Mouse (Mus musculus): ENCODE measurements around the gene Bcl2a1b. TPM values are rescaled to one million over a fixed set of nuclear protein-coding genes. Genes with fewer than 3 reads are reported as not detected.
A peak's percentile ranks its signal among the peaks of the same experiment; 100 is the strongest.
"Not testable (repeated sequence)": the region's sequence is repeated elsewhere in the genome, so short reads cannot be mapped to it uniquely, and the experiment has no call there.

Gene Bcl2a1b
- polyA plus RNA-seq, 1 experiment from 2014 or later = 2.5 TPM

DNA sequence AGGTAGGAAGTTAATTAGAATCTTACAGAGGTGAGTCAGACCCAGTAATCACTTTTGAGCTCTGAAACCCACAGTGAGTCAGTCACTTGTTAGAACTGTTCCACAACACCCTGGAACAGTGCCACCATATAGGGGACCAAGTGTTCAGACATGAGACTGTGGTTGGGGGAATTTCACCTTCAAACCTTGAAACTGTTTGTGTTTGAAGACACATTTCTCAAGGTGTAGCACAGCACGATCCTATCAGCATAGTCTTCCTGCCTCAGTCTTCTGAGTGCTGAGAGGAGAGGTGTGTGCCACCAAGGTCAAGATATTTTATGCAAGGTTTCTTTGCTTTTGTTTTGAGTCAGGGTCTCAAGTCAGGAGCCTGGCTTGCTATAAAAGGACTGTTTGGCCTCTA is 9.9 kb downstream of the Bcl2a1b start:
- 90% methylated on average over 1 of the region's 1 CpGs for WGBS
- H3K9me3 ChIP-seq (ENCODE audit: control insufficient read depth, low read length); H3K27me3 ChIP-seq (replicated peaks; ENCODE audit: control insufficient read depth, insufficient read depth, low read length); H3K4me3 ChIP-seq (ENCODE audit: low read depth, low read length); H3K4me2 ChIP-seq (ENCODE audit: low read depth, low read length); ATAC-seq (ENCODE audit: low read depth); H3K9ac ChIP-seq (ENCODE audit: low read depth, low read length); H3K27ac ChIP-seq (replicated peaks; ENCODE audit: low read depth, low read length); H3K36me3 ChIP-seq (ENCODE audit: control insufficient read depth, insufficient read depth, low read length); DNase-seq (ENCODE audit: low spot score); H3K4me1 ChIP-seq (ENCODE audit: control insufficient read depth, insufficient read depth, low read length): not testable (repeated sequence)

DNA sequence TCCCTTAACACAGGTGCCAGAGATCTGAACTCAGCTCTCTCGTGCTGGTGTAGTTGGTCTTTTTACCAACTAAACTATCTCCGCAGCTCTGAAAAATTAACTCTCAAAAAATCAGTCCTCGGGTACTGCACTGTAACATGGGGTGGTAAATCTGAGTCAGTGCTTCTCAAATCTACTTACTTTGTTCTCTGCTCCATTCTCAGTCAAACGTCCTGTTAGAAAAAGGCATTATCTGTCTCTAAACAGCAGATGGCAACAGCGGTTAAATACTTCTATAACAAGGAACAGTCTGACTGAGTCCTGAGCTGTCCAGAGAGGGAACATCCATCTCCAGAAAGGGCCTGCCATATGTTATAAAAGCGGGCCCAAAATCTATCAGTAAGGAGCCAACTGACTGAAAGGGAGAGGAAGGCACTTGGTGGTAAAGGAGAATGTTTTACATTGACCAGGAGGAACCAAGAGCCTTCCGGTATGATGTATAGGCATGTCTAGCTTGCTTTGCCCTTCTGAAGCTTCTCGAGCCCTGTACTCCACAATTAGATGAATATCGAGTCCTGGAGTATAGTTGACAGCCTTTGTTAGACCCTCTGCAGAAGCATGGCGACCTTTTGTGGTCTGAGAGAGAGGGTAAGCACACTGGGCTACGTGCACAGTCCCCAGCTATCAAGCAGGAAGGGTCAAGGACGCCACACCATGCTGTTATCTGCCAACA is 11.5 kb downstream of the Bcl2a1b start, which contains the start of gene Mthfs:
Gene Mthfs, plus strand, starts transcription at position 324 of the 712 bp plus-strand sequence.
- H3K36me3 ChIP-seq (ENCODE audit: control insufficient read depth, insufficient read depth, low read length); H3K27me3 ChIP-seq (replicated peaks; ENCODE audit: control insufficient read depth, insufficient read depth, low read length); H3K4me1 ChIP-seq (ENCODE audit: control insufficient read depth, insufficient read depth, low read length); H3K9me3 ChIP-seq (ENCODE audit: control insufficient read depth, low read length): not testable (repeated sequence)
- 26% methylated on average over 9 of the region's 12 CpGs for WGBS
- ATAC-seq (ENCODE audit: low read depth) (peak; percentile 78), DNase-seq (ENCODE audit: low spot score) (peak; percentile 20)
- Histone ChIP-seq H3K4me2 (ENCODE audit: low read depth, low read length) (peak within 1 kb of the TSS; percentile 48), H3K9ac (ENCODE audit: low read depth, low read length) (peak within 1 kb of the TSS; percentile 54), H3K27ac (replicated peaks; ENCODE audit: low read depth, low read length) (peak within 1 kb of the TSS; percentile 71; the same call in 1 of the 2 replicates), H3K4me3 (ENCODE audit: low read depth, low read length) (peak within 1 kb of the TSS; percentile 36)

DNA sequence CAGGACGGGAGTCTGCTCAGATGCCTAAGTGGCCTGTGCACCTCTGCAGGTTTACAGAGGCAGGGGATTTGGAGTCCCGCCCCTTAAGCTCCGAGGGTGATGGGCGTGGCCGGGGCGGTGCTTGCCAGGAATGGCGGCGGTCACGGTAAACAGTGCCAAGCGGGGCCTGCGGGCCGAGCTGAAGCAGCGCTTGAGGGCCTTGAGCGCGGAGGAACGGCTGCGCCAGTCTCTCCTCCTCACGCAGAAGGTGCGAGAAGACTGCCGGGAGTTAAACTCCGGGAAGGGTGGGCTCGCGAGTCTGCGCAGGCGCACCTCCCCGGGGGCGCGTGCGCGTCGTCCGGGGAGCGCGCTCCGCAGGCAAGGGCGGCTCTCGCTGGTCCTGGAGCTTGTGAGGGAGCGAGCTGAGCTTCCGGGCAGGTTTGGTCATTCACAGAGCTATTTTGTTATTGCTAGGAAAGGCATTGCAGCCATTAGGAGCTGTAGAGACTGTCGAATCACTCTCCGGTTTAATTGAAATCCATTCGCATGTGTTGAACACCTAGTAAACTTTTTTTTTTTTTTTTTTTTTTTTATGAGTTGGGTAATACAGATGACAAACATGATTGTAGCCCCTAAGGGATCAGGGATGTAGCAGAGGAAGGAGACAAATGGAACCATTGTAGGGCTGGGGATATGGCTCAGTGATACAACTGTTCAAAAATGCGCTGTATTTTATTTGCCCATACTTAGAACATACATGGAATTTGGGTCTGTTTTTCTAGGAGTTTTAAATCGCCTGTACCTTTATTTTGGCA is 12.3 kb downstream of the Bcl2a1b start:
- 7% methylated on average over 5 of the region's 44 CpGs for WGBS
- H3K9me3 ChIP-seq (ENCODE audit: control insufficient read depth, low read length); H3K27me3 ChIP-seq (replicated peaks; ENCODE audit: control insufficient read depth, insufficient read depth, low read length); H3K4me1 ChIP-seq (ENCODE audit: control insufficient read depth, insufficient read depth, low read length); H3K36me3 ChIP-seq (ENCODE audit: control insufficient read depth, insufficient read depth, low read length); DNase-seq (ENCODE audit: low spot score): not testable (repeated sequence)
- Histone ChIP-seq H3K9ac (ENCODE audit: low read depth, low read length) (peak overlapping the region; percentile 54), H3K4me2 (ENCODE audit: low read depth, low read length) (peak overlapping the region; percentile 46), H3K4me3 (ENCODE audit: low read depth, low read length) (peak overlapping the region; percentile 36), H3K27ac (replicated peaks; ENCODE audit: low read depth, low read length) (peak overlapping the region; percentile 71; the same call in 1 of the 2 replicates)
- ATAC-seq (ENCODE audit: low read depth) = peak; percentile 95

DNA sequence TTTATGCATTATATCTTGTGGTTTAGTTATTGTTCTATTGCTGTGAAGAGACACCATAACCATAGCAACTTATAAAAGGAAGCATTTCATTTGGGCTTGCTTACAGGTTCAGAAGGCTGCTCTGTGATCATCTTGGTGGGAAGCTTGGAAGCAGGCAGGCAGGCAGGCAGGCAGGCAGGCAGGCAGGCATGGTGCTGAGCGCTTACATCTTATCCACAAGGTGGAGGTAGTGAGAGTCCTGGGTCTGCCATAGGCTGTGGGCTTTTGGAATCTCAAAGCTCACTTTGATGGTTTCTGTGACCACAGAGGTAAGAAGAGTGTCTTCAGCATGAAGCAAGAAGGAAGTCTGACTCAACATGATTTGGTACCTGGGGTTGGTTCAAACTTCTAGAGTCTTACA is 13.4 kb downstream of the Bcl2a1b start:
- 53% methylated on average over 1 of the region's 1 CpGs for WGBS
- not testable (repeated sequence) for ATAC-seq (ENCODE audit: low read depth); H3K27ac ChIP-seq (replicated peaks; ENCODE audit: low read depth, low read length); H3K27me3 ChIP-seq (replicated peaks; ENCODE audit: control insufficient read depth, insufficient read depth, low read length); H3K4me2 ChIP-seq (ENCODE audit: low read depth, low read length); H3K36me3 ChIP-seq (ENCODE audit: control insufficient read depth, insufficient read depth, low read length); H3K9ac ChIP-seq (ENCODE audit: low read depth, low read length); H3K4me1 ChIP-seq (ENCODE audit: control insufficient read depth, insufficient read depth, low read length); H3K9me3 ChIP-seq (ENCODE audit: control insufficient read depth, low read length); DNase-seq (ENCODE audit: low spot score); H3K4me3 ChIP-seq (ENCODE audit: low read depth, low read length)

DNA sequence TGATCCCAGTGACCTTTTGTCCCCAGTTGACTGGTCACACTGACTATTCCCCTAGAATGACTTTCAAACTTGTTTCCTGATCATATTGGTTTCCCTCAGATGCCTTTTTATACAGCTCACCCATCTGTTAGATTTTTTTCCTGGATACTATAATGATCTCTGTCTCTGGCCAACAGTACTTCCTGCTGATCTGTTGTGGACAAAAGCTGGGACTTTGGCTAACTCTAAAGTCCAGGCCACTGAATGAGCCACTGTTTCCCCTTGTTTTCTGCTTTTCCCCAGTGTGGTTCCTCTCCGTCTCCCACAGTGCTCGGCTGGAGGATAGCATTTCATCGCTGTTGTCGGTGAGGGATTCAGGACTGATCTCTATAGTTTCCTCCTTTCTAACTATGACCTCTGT is 19.2 kb downstream of the Bcl2a1b start:
- 67% methylated on average over 4 of the region's 4 CpGs for WGBS
- H3K9me3 ChIP-seq (ENCODE audit: control insufficient read depth, low read length); H3K36me3 ChIP-seq (ENCODE audit: control insufficient read depth, insufficient read depth, low read length); H3K27ac ChIP-seq (replicated peaks; ENCODE audit: low read depth, low read length); H3K4me3 ChIP-seq (ENCODE audit: low read depth, low read length); H3K9ac ChIP-seq (ENCODE audit: low read depth, low read length); H3K27me3 ChIP-seq (replicated peaks; ENCODE audit: control insufficient read depth, insufficient read depth, low read length); H3K4me1 ChIP-seq (ENCODE audit: control insufficient read depth, insufficient read depth, low read length); ATAC-seq (ENCODE audit: low read depth); DNase-seq (ENCODE audit: low spot score); H3K4me2 ChIP-seq (ENCODE audit: low read depth, low read length): not testable (repeated sequence)

DNA sequence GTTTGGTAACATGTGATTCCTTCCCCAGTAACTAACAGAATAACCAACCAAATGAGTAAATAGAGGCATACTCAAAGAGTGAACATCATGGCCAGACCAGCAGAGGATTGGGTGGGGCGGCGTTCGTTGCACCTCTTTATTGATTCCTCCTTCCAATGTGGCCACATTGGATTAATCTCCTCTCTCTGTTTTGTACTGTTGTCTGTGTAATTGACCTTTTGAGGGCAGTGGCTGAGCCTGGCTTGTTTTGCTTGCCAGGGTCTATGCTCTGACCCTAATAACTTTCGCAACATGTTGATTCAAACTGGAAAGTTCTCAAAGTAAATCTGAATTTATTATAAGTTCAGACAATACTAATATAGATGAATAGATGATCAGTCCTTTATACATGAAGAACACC is 20.7 kb downstream of the Bcl2a1b start:
- H3K4me2 ChIP-seq (ENCODE audit: low read depth, low read length); H3K9ac ChIP-seq (ENCODE audit: low read depth, low read length); H3K36me3 ChIP-seq (ENCODE audit: control insufficient read depth, insufficient read depth, low read length); H3K4me1 ChIP-seq (ENCODE audit: control insufficient read depth, insufficient read depth, low read length); H3K27ac ChIP-seq (replicated peaks; ENCODE audit: low read depth, low read length); ATAC-seq (ENCODE audit: low read depth); H3K9me3 ChIP-seq (ENCODE audit: control insufficient read depth, low read length); DNase-seq (ENCODE audit: low spot score); H3K4me3 ChIP-seq (ENCODE audit: low read depth, low read length); H3K27me3 ChIP-seq (replicated peaks; ENCODE audit: control insufficient read depth, insufficient read depth, low read length): not testable (repeated sequence)
- 98% methylated on average over 3 of the region's 4 CpGs for WGBS

DNA sequence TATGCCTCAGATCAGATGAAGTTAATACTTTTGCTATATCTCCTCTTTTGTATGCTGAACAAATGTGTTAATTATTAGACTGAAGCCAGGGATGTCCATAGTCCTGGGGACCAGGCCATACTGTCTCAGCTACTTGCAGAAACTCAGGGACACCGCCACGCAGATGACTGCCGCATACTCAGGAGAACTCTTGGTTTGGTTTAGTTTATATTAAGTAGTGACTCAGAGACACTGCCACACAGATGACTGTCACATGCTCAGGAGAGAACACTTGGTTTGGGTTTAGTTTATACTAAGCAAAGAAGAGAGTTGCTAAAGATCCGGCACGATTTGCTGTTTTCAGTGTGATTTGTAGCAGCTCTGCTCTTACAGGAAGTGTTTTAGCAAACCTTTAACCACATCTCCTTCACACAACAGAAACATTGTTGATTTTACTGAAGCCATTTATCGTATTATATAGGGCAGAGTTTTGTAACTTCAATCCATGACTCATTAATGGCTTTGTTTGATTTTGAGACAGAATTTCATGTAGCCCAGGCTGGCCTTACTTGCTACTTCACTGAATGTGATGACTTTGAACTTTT is 21.8 kb downstream of the Bcl2a1b start:
- ATAC-seq (ENCODE audit: low read depth); DNase-seq (ENCODE audit: low spot score); H3K9me3 ChIP-seq (ENCODE audit: control insufficient read depth, low read length); H3K4me1 ChIP-seq (ENCODE audit: control insufficient read depth, insufficient read depth, low read length); H3K27me3 ChIP-seq (replicated peaks; ENCODE audit: control insufficient read depth, insufficient read depth, low read length); H3K27ac ChIP-seq (replicated peaks; ENCODE audit: low read depth, low read length); H3K4me2 ChIP-seq (ENCODE audit: low read depth, low read length); H3K9ac ChIP-seq (ENCODE audit: low read depth, low read length); H3K36me3 ChIP-seq (ENCODE audit: control insufficient read depth, insufficient read depth, low read length); H3K4me3 ChIP-seq (ENCODE audit: low read depth, low read length): not testable (repeated sequence)
- 88% methylated on average over 6 of the region's 6 CpGs for WGBS

DNA sequence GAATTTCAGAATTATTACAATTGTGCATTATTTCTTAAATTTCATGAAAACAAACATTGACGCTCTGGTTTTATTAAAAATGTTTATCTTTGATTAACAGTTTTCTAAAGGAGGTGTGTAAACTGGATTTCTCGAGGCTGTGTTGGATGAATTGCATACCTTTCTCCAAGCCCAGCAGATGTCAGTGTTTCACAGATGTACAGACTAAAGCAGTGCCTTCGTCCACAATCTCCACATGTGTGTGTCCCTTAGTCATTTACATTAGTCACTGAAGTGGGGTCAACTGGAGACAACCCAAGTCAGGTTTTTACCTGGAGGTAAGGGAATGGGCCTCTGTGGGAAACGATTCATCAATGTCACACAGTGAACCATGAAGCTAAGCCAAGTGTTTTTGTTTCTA is 27.1 kb downstream of the Bcl2a1b start:
- Histone ChIP-seq H3K27ac (replicated peaks; ENCODE audit: low read depth, low read length) (no peak overlapping the region), H3K27me3 (replicated peaks; ENCODE audit: control insufficient read depth, insufficient read depth, low read length) (no peaks in the 10 kb centered on the region), H3K9ac (ENCODE audit: low read depth, low read length) (no peak overlapping the region), H3K4me3 (ENCODE audit: low read depth, low read length) (no peak overlapping the region), H3K9me3 (ENCODE audit: control insufficient read depth, low read length) (no peaks in the 10 kb centered on the region), H3K36me3 (ENCODE audit: control insufficient read depth, insufficient read depth, low read length) (no peaks in the 10 kb centered on the region), H3K4me2 (ENCODE audit: low read depth, low read length) (no peak overlapping the region), H3K4me1 (ENCODE audit: control insufficient read depth, insufficient read depth, low read length) (no peaks in the 10 kb centered on the region)
- ATAC-seq (ENCODE audit: low read depth) = no peak
- peak; percentile 30 for DNase-seq (ENCODE audit: low spot score)
- WGBS = 46% methylated on average over 4 of the region's 4 CpGs
